Mouse (Mus musculus) Patski (cell line): ENCODE data around the gene Mad2l1. TPM values are rescaled to one million over a fixed set of nuclear protein-coding genes. Genes with fewer than 3 reads are reported as not detected.

Experiments
- ATAC-seq: fragments of 100-300 bp; one replicate; pipeline ENCODE4 v1.8.0; 2021
- CTCF ChIA-PET: fragments of 350-600 bp; sonication (Branson Sonifier 250); formaldehyde crosslinking; loops from one replicate; lab custom pipeline; 2022; ENCODE audit warnings: inconsistent platforms; lab: Charles Lee
- POLR2A ChIA-PET: fragments of 350-600 bp; sonication (Branson Sonifier 250); formaldehyde crosslinking; loops from one replicate; lab custom pipeline; 2022; ENCODE audit warnings: antibody characterized with exemption, inconsistent platforms; lab: Charles Lee
- DNase-seq: peaks from one replicate; pipeline ENCODE4 v3.0.0-alpha.2; 2011; ENCODE audit warnings: low read depth, low spot score
- H3K27me3 ChIP-seq: fragments of 371-371 bp; one replicate; pipeline ENCODE4 v1.5.1; 2021
- CTCF ChIP-seq: fragments of 100-300 bp; IDR thresholded peaks from one replicate; pipeline ENCODE4 v1.5.1; 2021
- in situ Hi-C: fragments of 300-500 bp; cut with MboI; formaldehyde crosslinking; loops from 3 replicates; pipeline ENCODE4 v1.11.1; 2018; ENCODE audit warnings: low pct_unique_long_range_greater_than_20kb, mixed read lengths
- polyA plus RNA-seq: library from polyadenylated mRNA; unstranded; gene quantifications from one replicate; pipeline ENCODE4 v1.2.3, GENCODE M21; 2021

The Mad2l1 gene
- polyA plus RNA-seq, result 52.6 TPM

DNA sequence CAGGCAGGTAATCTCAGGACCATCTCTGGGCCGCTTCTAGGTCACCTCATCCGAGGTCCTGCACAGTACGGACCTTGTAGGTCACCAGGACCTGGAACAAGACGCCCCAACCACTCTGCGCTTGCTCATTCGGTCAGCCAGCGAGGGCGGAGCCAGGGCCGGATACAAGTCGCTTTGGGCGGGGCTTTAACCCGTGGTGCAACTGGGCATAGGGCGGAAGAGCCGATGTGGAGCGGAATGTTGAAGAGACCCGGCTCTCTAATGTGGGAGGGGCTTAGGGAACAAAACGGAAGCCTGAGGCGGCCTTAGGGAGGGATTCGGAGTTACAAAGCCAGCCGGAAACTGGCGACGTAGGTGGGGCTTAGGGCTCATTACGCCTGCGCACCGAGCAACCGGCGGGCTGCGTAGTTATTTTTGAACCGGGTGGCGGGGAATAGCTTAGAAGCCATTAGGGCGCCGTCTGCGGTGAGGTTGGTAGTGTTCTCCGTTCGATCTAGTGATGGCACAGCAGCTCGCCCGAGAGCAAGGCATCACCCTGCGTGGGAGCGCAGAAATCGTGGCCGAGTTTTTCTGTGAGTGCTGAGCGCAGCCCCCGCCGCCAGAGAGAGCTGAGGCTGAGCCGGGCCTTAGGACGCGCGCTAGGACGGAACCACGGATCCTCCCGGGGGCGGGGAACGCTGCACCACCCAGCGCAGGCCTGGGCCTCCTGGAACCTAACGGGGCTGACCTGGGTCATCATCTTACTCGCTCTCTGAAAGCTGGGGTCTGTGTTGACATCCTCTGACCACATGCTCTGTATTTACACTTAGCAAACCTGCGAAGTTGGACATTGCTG, at the start of gene Mad2l1:
Mad2l1 (plus strand) TSS at position 363 of the 835 bp plus-strand sequence.
- ATAC-seq (peak; percentile 100), DNase-seq (peak; percentile 96)
- peaks cover 8% of the 10 kb centered on the region for H3K27me3 ChIP-seq
- CTCF ChIA-PET, result interaction anchor here (1.5 kb wide), 1 partner anchor 624 kb away, joined by 4 read pairs; no protein-coding TSS in a partner anchor
- TF ChIP-seq CTCF, result no peak
- POLR2A ChIA-PET, result interaction anchor here (0.5 to 0.8 kb wide), 2 partner anchors 419 to 498 kb away, joined by 3 to 10 read pairs; no protein-coding TSS in a partner anchor
- in situ Hi-C loops, result loop anchor here (10.0 kb wide), 3 partner anchors 410 to 1410 kb away; no protein-coding TSS in a partner anchor

DNA sequence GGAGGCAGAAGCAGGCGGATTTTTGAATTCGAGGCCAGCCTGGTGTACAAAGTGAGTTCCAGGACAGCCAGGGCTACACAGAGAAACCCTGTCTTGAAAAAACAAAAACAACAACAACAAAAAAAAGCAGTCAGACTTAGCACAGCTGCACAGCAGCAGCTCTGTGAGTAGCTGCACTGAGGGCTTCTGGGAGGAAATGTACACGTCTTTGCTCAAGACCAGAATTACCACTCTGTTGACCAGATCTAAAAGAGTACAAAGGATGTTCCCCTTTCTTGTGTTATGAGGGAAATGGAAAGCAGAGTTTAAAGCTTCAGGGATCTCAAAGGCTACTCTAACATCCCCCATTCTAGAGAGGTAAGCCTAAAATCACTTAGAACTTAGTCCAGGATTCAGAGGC, 41.5 kb upstream of the Mad2l1 start:
- DNase-seq (no peak), ATAC-seq (no peak)
- ChIA-PET POLR2A (no interaction called here), CTCF (no interaction called here)
- TF ChIP-seq CTCF, result no peak
- in situ Hi-C loops, result no loop called here
- peaks cover 8% of the 10 kb centered on the region for H3K27me3 ChIP-seq

- ATAC-seq, result no peak
- in situ Hi-C loops, result no loop called here
Observed at GRCm38 (mm10) chr6:66516368-66516767, 18.8 kb upstream of the Mad2l1 start.

GRCm38 (mm10) chr6:66528386-66528785, 6.8 kb upstream of the Mad2l1 start:
- peaks cover 21% of the 10 kb centered on the region for H3K27me3 ChIP-seq
- TF ChIP-seq CTCF, result no peak
- DNase-seq (no peak), ATAC-seq (no peak)
- POLR2A ChIA-PET, result no interaction called here
- CTCF ChIA-PET, result no interaction called here
- in situ Hi-C loops, result loop anchor here (10.0 kb wide), 1 partner anchor 1014 kb away; no protein-coding TSS in a partner anchor

More at GRCm38 (mm10) chr6:66516368-66516767, 18.8 kb upstream of the Mad2l1 start:
- CTCF ChIA-PET, result no interaction called here
- no peak for DNase-seq
- POLR2A ChIA-PET, result no interaction called here
- peaks cover 20% of the 10 kb centered on the region for H3K27me3 ChIP-seq
- no peak for TF ChIP-seq CTCF

DNA sequence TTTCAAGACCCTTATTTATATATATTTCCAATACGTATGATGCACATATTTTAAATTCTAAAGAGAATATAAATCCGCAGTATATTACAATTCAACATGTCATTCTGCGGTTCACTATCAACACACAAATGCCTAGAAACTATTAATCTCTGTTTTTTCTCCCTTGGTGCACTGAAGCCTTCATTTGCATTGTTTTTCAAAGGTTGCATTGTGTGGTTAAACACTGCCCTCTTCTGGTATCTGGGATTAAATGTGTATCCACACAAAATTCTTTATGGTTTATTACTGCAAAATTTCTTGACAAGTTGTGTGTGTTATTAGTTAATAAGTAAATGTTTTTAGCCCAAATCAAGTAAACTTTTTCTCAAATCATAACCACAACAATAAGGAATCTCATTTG, 1.9 kb upstream of the Mad2l1 start:
- in situ Hi-C loops, result loop anchor here (10.0 kb wide), 3 partner anchors 412 to 1408 kb away; no protein-coding TSS in a partner anchor

GRCm38 (mm10) chr6:66534366-66534941, 736 bp upstream of the Mad2l1 start:
- ChIA-PET POLR2A (no interaction called here), CTCF (interaction anchor here (1.5 kb wide), 1 partner anchor 625 kb away, joined by 4 read pairs; no protein-coding TSS in a partner anchor)
- DNase-seq, result no peak
- no peak for ATAC-seq
- peaks cover 8% of the 10 kb centered on the region for H3K27me3 ChIP-seq
- in situ Hi-C loops, result loop anchor here (10.0 kb wide), 3 partner anchors 410 to 1410 kb away; no protein-coding TSS in a partner anchor
- peak; percentile 28 for TF ChIP-seq CTCF

More for the DNA sequence above, 1.9 kb upstream of the Mad2l1 start:
- ChIA-PET CTCF (no interaction called here), POLR2A (no interaction called here)
- peak; percentile 65 for TF ChIP-seq CTCF
- ATAC-seq, result no peak
- H3K27me3 ChIP-seq, result peaks cover 8% of the 10 kb centered on the region
- DNase-seq, result no peak

DNA sequence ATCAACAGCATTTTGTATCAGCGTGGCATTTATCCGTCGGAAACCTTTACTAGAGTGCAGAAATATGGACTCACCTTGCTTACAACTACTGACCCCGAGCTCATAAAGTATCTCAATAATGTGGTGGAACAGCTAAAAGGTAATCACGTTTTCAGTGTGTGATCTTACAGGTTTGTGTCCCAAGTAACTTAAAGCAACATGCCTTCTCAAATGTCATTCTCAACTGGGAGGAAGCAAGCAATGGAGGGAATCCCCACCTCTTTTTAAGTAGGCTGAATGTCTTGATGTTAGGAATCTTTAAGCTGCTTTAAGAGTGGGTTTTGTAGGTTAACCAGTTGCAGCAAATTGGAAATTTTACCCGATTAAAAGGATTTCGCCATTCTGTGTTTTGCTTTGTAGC, 776 bp downstream of the Mad2l1 start:
- ATAC-seq (no peak), DNase-seq (no peak)
- H3K27me3 ChIP-seq, result peaks cover 2% of the 10 kb centered on the region
- no peak for TF ChIP-seq CTCF
- in situ Hi-C loops, result loop anchor here (10.0 kb wide), 3 partner anchors 409 to 1411 kb away; no protein-coding TSS in a partner anchor
- CTCF ChIA-PET, result interaction anchor here (0.7 to 1.5 kb wide), 3 partner anchors 13 to 624 kb away, joined by 3 to 4 read pairs (median 3); no protein-coding TSS in a partner anchor
- POLR2A ChIA-PET, result interaction anchor here (0.5 to 0.8 kb wide), 2 partner anchors 418 to 497 kb away, joined by 3 to 10 read pairs; no protein-coding TSS in a partner anchor

GRCm38 (mm10) chr6:66559996-66560395, 24.8 kb downstream of the Mad2l1 start, which contains the start of gene Vmn1r32:
Gene Vmn1r32 (minus strand): TSS chr6:66560096.
- TF ChIP-seq CTCF, result no peak
- ATAC-seq (no peak), DNase-seq (no peak)
- ChIA-PET CTCF (no interaction called here), POLR2A (no interaction called here)
- in situ Hi-C loops, result no loop called here
- H3K27me3 ChIP-seq, result peaks cover 49% of the 10 kb centered on the region

GRCm38 (mm10) chr6:66595804-66596203, 60.6 kb downstream of the Mad2l1 start:
- no peak for TF ChIP-seq CTCF
- ChIA-PET POLR2A (no interaction called here), CTCF (no interaction called here)
- in situ Hi-C loops, result no loop called here
- no peak for ATAC-seq
- peaks cover 10% of the 10 kb centered on the region for H3K27me3 ChIP-seq
- no peak for DNase-seq

Other genes starting within 250 kb of the Mad2l1 start
- gene Vmn1r32, start 24.7 kb downstream of the Mad2l1 start, polyA plus RNA-seq, result 0.03 TPM
- not detected for gene Vmn1r33, start 82.9 kb downstream of the Mad2l1 start, polyA plus RNA-seq
- not detected for gene Vmn1r34, start 108.5 kb downstream of the Mad2l1 start, polyA plus RNA-seq
- gene Vmn1r35, start 150.5 kb downstream of the Mad2l1 start, polyA plus RNA-seq, result not detected
- not detected for gene Vmn1r36, start 183.8 kb downstream of the Mad2l1 start, polyA plus RNA-seq
- not detected for gene Vmn1r37, start 194.0 kb downstream of the Mad2l1 start, polyA plus RNA-seq
- gene Vmn1r38, start 247.2 kb downstream of the Mad2l1 start, polyA plus RNA-seq, result not detected